Mouse (Mus musculus) left cerebral cortex, adult 2 months (tissue): ENCODE measurements around the gene Dlec1. TPM values are rescaled to one million over a fixed set of nuclear protein-coding genes. Genes with fewer than 3 reads are reported as not detected.

Experiments used
- DNase-seq, 2 experiments: peaks; one replicate each; pipeline ENCODE4 v3.0.0; 2021 to 2022; ENCODE audit warnings: low spot score in 2 of 2, mixed read lengths in 1 of 2; ENCODE audit errors: extremely low spot score in 1 of 2
- H3K27ac ChIP-seq: fragments of 200-600 bp; 2 replicates; pipeline ENCODE4 v1.8.1; 2022
- H3K4me3 ChIP-seq: fragments of 200-600 bp; 2 replicates; pipeline ENCODE4 v1.8.1; 2022
- CTCF ChIP-seq: fragments of 200-600 bp; IDR thresholded peaks from 2 replicates; pipeline ENCODE4 v1.8.1; 2022; ENCODE audit warnings: antibody characterized with exemption, mild to moderate bottlenecking, moderate library complexity
- intact Hi-C: fragments of 180-260 bp; cut with DNase I; formaldehyde crosslinking; loops from one replicate; pipeline ENCODE4 v1.15.1; 2025
- total RNA-seq, 2 experiments: library from RNA; stranded (reverse); gene quantifications; 2 replicates each; pipeline ENCODE4 v1.2.3; 2021

The Dlec1 gene
- total RNA-seq, 2 experiments from 2014 or later, result 2.8 to 3.8 TPM

- peak overlapping the region; percentile 76 for H3K4me3 ChIP-seq
Observed at GRCm38 (mm10) chr9:119091581-119092310, 10.5 kb upstream of the Dlec1 start.

GRCm38 (mm10) chr9:119092473-119093418 is 9.5 kb upstream of the Dlec1 start:
- intact Hi-C loops, result no loop called here
- no peak for TF ChIP-seq CTCF
- peak overlapping the region; percentile 76 for H3K4me3 ChIP-seq
- H3K27ac ChIP-seq, result peak overlapping the region; percentile 86
- peak in 1 of 2 experiments; percentile 65 for DNase-seq

More at GRCm38 (mm10) chr9:119091581-119092310, 10.5 kb upstream of the Dlec1 start:
- no peak for DNase-seq
- H3K27ac ChIP-seq, result 0 out of 2 replicates have a peak overlapping the region, but pooled peaks have one; percentile 15
- intact Hi-C loops, result no loop called here
- TF ChIP-seq CTCF, result no peak

- intact Hi-C loops, result no loop called here
- peak within 1 kb of the TSS; percentile 86 for H3K27ac ChIP-seq
- TF ChIP-seq CTCF, result peak; percentile 11; the same call in 1 of the 2 replicates
- H3K4me3 ChIP-seq, result peak within 1 kb of the TSS; percentile 76
- peak; percentile 84 to 85 for DNase-seq
Observed at GRCm38 (mm10) chr9:119093419-119094295, 8.6 kb upstream of the Dlec1 start, which contains the start of gene Plcd1. TSS of gene Plcd1 (minus strand) at chr9:119093502.

GRCm38 (mm10) chr9:119094462-119095109 is 7.7 kb upstream of the Dlec1 start:
- DNase-seq, result no peak
- no peak for TF ChIP-seq CTCF
- no peak overlapping the region for H3K4me3 ChIP-seq
- intact Hi-C loops, result no loop called here
- H3K27ac ChIP-seq, result 0 out of 2 replicates have a peak overlapping the region, but pooled peaks have one; percentile 11

- intact Hi-C loops, result loop anchor here (10.0 kb wide), 1 partner anchor 224 kb away; the partner anchor contains the start of gene Oxsr1
- Histone ChIP-seq H3K27ac (no peak overlapping the region), H3K4me3 (no peak overlapping the region)
- peak in 1 of 2 experiments; percentile 48 for DNase-seq
- TF ChIP-seq CTCF, result no peak; the same call in 1 of the 2 replicates
Observed at GRCm38 (mm10) chr9:119100177-119100898, 1.9 kb upstream of the Dlec1 start.

GRCm38 (mm10) chr9:119102783-119103113 is 470 bp downstream of the Dlec1 start:
- no peak for TF ChIP-seq CTCF
- peak overlapping the region; percentile 73 for H3K27ac ChIP-seq
- DNase-seq, result no peak
- intact Hi-C loops, result loop anchor here (10.0 kb wide), 1 partner anchor 222 kb away; the partner anchor contains the start of gene Oxsr1
- H3K4me3 ChIP-seq, result peak overlapping the region; percentile 48

GRCm38 (mm10) chr9:119107566-119107965 is 5.3 kb downstream of the Dlec1 start:
- peak; percentile 52 for TF ChIP-seq CTCF
- H3K27ac ChIP-seq, result no peak overlapping the region
- H3K4me3 ChIP-seq, result no peak overlapping the region
- no peak for DNase-seq
- intact Hi-C loops, result loop anchor here (10.0 kb wide), 1 partner anchor 217 kb away; the partner anchor contains the start of gene Oxsr1

GRCm38 (mm10) chr9:119109685-119110353 is 7.5 kb downstream of the Dlec1 start:
- no peak overlapping the region for H3K4me3 ChIP-seq
- DNase-seq, result no peak

GRCm38 (mm10) chr9:119110640-119111039 is 8.4 kb downstream of the Dlec1 start:
- TF ChIP-seq CTCF, result no peak
- DNase-seq, result no peak
- Histone ChIP-seq H3K4me3 (no peak overlapping the region), H3K27ac (no peak overlapping the region)
- intact Hi-C loops, result no loop called here

More at GRCm38 (mm10) chr9:119109685-119110353, 7.5 kb downstream of the Dlec1 start:
- no peak for TF ChIP-seq CTCF
- H3K27ac ChIP-seq, result no peak overlapping the region
- intact Hi-C loops, result loop anchor here (10.0 kb wide), 1 partner anchor 215 kb away; the partner anchor contains the start of gene Oxsr1
